Mouse (Mus musculus) intestine, postnatal 0 days (tissue): ENCODE measurements around the gene Tuft1. TPM values are rescaled to one million over a fixed set of nuclear protein-coding genes. Genes with fewer than 3 reads are reported as not detected.
"Not testable (repeated sequence)": the region's sequence is repeated elsewhere in the genome, so short reads cannot be mapped to it uniquely, and the experiment has no call there.

Source experiments
- ATAC-seq: fragments of 200-750 bp; cut with Nextera tagmentation; 2 replicates; pipeline ENCODE4 v1.8.0; 2017; ENCODE audit warnings: mild to moderate bottlenecking, moderate TSS enrichment, moderate library complexity
- H3K27ac ChIP-seq: fragments of 300-500 bp; sonication (generic); 2 replicates; pipeline ENCODE4 v1.5.1; 2014; ENCODE audit warnings: mild to moderate bottlenecking, low read depth, low read length, moderate library complexity
- H3K27me3 ChIP-seq: fragments of 300-500 bp; sonication (generic); replicated peaks from 2 replicates; pipeline ENCODE4 v1.6.1; 2014; ENCODE audit warnings: low read length, mixed read lengths; ENCODE audit not compliant: control insufficient read depth, insufficient read depth
- H3K36me3 ChIP-seq: fragments of 300-500 bp; sonication (generic); 2 replicates; pipeline ENCODE4 v1.6.1; 2014; ENCODE audit warnings: mild to moderate bottlenecking, moderate library complexity; ENCODE audit not compliant: control insufficient read depth, insufficient read depth
- H3K4me1 ChIP-seq: fragments of 300-500 bp; sonication (generic); replicated peaks from 2 replicates; pipeline ENCODE4 v1.6.1; 2014; ENCODE audit warnings: antibody characterized with exemption, low read length, mixed read lengths; ENCODE audit not compliant: control insufficient read depth, insufficient read depth
- H3K4me2 ChIP-seq: fragments of 300-500 bp; sonication (generic); replicated peaks from 2 replicates; pipeline ENCODE4 v1.6.1; 2014; ENCODE audit warnings: low read depth, mild to moderate bottlenecking, moderate library complexity
- H3K4me3 ChIP-seq: fragments of 300-500 bp; sonication (generic); 2 replicates; pipeline ENCODE4 v1.5.1; 2014; ENCODE audit warnings: low read depth, low read length
- H3K9ac ChIP-seq: fragments of 300-500 bp; sonication (generic); 2 replicates; pipeline ENCODE4 v1.6.1; 2014; ENCODE audit warnings: mild to moderate bottlenecking, low read depth, low read length
- H3K9me3 ChIP-seq: fragments of 300-500 bp; sonication (generic); 2 replicates; pipeline ENCODE4 v1.6.1; 2016; ENCODE audit warnings: mixed run types; ENCODE audit not compliant: control insufficient read depth
- CTCF ChIP-seq: sonication (generic); IDR thresholded peaks from 2 replicates; pipeline ENCODE4 v1.5.1; 2016; ENCODE audit warnings: low read depth, mild to moderate bottlenecking, control low read depth, antibody characterized with exemption, moderate library complexity
- WGBS: fragments of 180-500 bp; shearing (Covaris S2); extraction: QIAGEN DNeasy Blood & Tissue Kit; methylation state at CpG from one replicate; pipeline ENCODE4 v1.1.7; 2014; 5-methylcytosine and 5-hydroxymethylcytosine counted together
- polyA plus RNA-seq: library from polyadenylated mRNA; unstranded; fragments of >200 nt; fragmentation: Nextera tagmentation; extraction: Ambion mirVana; gene quantifications from 2 replicates; pipeline ENCODE4 v1.2.1, GENCODE M21; 2015

The Tuft1 gene
- polyA plus RNA-seq, 1 experiment from 2014 or later, result 10.9 TPM

GRCm38 (mm10) chr3:94648755-94649590 is 9.7 kb downstream of the Tuft1 start:
- H3K4me3 ChIP-seq, result no peak overlapping the region
- 10% methylated on average over 6 of the region's 6 CpGs for WGBS
- no peaks in the 10 kb centered on the region for H3K9me3 ChIP-seq
- H3K4me1 ChIP-seq, result peaks cover 12% of the 10 kb centered on the region
- TF ChIP-seq CTCF, result peak; percentile 21; the same call in 1 of the 2 replicates
- no peaks in the 10 kb centered on the region for H3K27me3 ChIP-seq
- no peak overlapping the region for H3K9ac ChIP-seq
- H3K4me2 ChIP-seq, result peak overlapping the region; percentile 32
- peak overlapping the region; percentile 70 for H3K27ac ChIP-seq
- H3K36me3 ChIP-seq, result no peaks in the 10 kb centered on the region
- peak; percentile 95 for ATAC-seq

GRCm38 (mm10) chr3:94642495-94643162 is 16.0 kb downstream of the Tuft1 start, which contains the start of gene Gm10972:
TSS of gene Gm10972 (plus strand) at chr3:94643112.
- not testable (repeated sequence) for H3K27ac ChIP-seq, H3K9ac ChIP-seq, H3K4me2 ChIP-seq, H3K36me3 ChIP-seq, H3K9me3 ChIP-seq, H3K4me1 ChIP-seq, H3K4me3 ChIP-seq, H3K27me3 ChIP-seq, ATAC-seq
- 58% methylated on average over 2 of the region's 2 CpGs for WGBS

GRCm38 (mm10) chr3:94629876-94630275 is 28.8 kb downstream of the Tuft1 start:
- Histone ChIP-seq H3K9me3 (no peaks in the 10 kb centered on the region), H3K36me3 (peaks cover 6% of the 10 kb centered on the region; the same call in 1 of the 2 replicates), H3K9ac (no peak overlapping the region), H3K27ac (no peak overlapping the region), H3K4me3 (no peak overlapping the region), H3K4me2 (no peak overlapping the region), H3K4me1 (no peaks in the 10 kb centered on the region), H3K27me3 (no peaks in the 10 kb centered on the region)
- WGBS, result 83% methylated on average over 3 of the region's 3 CpGs
- TF ChIP-seq CTCF, result no peak
- ATAC-seq, result no peak

DNA sequence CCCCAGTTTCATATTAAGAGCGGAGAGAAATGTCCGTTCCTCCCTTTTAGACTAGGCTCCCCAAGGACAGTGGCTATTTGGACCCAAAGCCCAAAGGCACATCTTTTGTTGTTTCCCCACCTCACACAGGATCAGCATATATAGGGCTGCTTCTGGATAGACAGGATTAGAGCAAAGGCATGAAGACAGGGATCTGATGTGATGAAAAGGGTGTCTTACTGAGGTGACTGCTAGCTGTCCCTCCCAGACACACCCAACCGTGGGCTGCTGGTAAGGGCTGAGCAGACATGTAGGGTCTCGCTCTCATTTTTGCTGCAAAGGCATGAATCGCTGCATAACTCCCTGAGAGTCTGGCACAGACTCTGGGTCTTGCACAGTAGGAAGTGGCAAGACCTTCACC is 30.0 kb downstream of the Tuft1 start:
- Histone ChIP-seq H3K27ac (no peak overlapping the region), H3K27me3 (no peaks in the 10 kb centered on the region), H3K9me3 (no peaks in the 10 kb centered on the region), H3K4me3 (no peak overlapping the region), H3K4me1 (no peaks in the 10 kb centered on the region), H3K36me3 (peaks cover 6% of the 10 kb centered on the region; the same call in 1 of the 2 replicates), H3K4me2 (no peak overlapping the region), H3K9ac (no peak overlapping the region)
- 94% methylated on average over 5 of the region's 5 CpGs for WGBS
- ATAC-seq, result no peak
- no peak for TF ChIP-seq CTCF

DNA sequence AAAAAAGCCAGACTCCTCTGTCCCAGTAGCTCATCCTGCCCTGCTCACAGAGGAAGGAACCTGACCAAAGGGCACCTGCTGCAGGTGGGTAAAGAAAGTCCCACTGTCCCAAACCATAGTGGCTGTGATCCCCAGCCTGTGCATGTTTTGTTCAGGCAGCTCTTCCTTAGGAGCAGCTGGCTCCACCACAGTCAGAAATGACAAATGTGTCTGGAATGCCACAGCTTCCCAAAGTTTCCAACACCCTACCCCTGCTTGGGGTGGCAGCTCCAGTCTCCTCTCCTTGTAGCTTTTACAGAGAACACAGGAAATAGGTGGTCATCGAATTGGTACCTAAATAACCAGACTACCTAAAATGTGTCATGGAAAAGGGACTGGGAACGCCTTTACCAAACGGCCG is 34.4 kb downstream of the Tuft1 start:
- Histone ChIP-seq H3K9ac (no peak overlapping the region), H3K27ac (no peak overlapping the region), H3K9me3 (no peaks in the 10 kb centered on the region), H3K4me1 (no peaks in the 10 kb centered on the region), H3K4me2 (no peak overlapping the region), H3K4me3 (no peak overlapping the region), H3K36me3 (peaks cover 24% of the 10 kb centered on the region), H3K27me3 (no peaks in the 10 kb centered on the region)
- no peak for ATAC-seq
- WGBS, result 92% methylated on average over 4 of the region's 4 CpGs
- TF ChIP-seq CTCF, result no peak

GRCm38 (mm10) chr3:94622550-94622949 is 36.1 kb downstream of the Tuft1 start:
- Histone ChIP-seq H3K4me1 (no peaks in the 10 kb centered on the region), H3K36me3 (peaks cover 24% of the 10 kb centered on the region), H3K27ac (no peak overlapping the region), H3K9me3 (no peaks in the 10 kb centered on the region), H3K4me3 (no peak overlapping the region), H3K27me3 (no peaks in the 10 kb centered on the region), H3K9ac (no peak overlapping the region), H3K4me2 (no peak overlapping the region)
- ATAC-seq, result no peak
- 77% methylated on average over 10 of the region's 10 CpGs for WGBS
- no peak for TF ChIP-seq CTCF
